Mouse (Mus musculus) left cerebral cortex, postnatal 36 days (tissue): ENCODE measurements around the gene Brd1. TPM values are rescaled to one million over a fixed set of nuclear protein-coding genes. Genes with fewer than 3 reads are reported as not detected.

Experiments
- DNase-seq, 2 experiments: peaks; one replicate each; pipeline ENCODE4 v3.0.0; 2021 to 2022; ENCODE audit warnings: low spot score in 2 of 2, mixed read lengths in 1 of 2
- intact Hi-C: fragments of 180-260 bp; cut with DNase I; formaldehyde crosslinking; loops from one replicate; pipeline ENCODE4 v1.15.1; 2025
- total RNA-seq, 2 experiments: library from RNA; stranded (reverse); gene quantifications; 2 replicates each; pipeline ENCODE4 v1.2.3; 2021

Brd1 gene
- total RNA-seq, 2 experiments from 2014 or later, result 50.7 to 55.8 TPM

- no peak for DNase-seq
- intact Hi-C loops, result no loop called here
Observed at GRCm38 (mm10) chr15:88697586-88697985, 36.4 kb downstream of the Brd1 start.

- intact Hi-C loops, result no loop called here
- no peak for DNase-seq
Observed at GRCm38 (mm10) chr15:88696055-88696454, 38.0 kb downstream of the Brd1 start.

GRCm38 (mm10) chr15:88694033-88694432 lies 40.0 kb downstream of the Brd1 start:
- DNase-seq, result no peak
- intact Hi-C loops, result no loop called here

- intact Hi-C loops, result no loop called here
- no peak for DNase-seq
Observed at GRCm38 (mm10) chr15:88692720-88693119, 41.3 kb downstream of the Brd1 start.

GRCm38 (mm10) chr15:88691129-88691528 lies 42.9 kb downstream of the Brd1 start:
- intact Hi-C loops, result no loop called here
- DNase-seq, result no peak

- no peak for DNase-seq
- intact Hi-C loops, result no loop called here
Observed at GRCm38 (mm10) chr15:88688120-88688519, 45.9 kb downstream of the Brd1 start.

- intact Hi-C loops, result no loop called here
Observed at GRCm38 (mm10) chr15:88686725-88687124, 47.3 kb downstream of the Brd1 start.

GRCm38 (mm10) chr15:88684039-88684438 lies 50.0 kb downstream of the Brd1 start:
- DNase-seq, result no peak
- intact Hi-C loops, result no loop called here

More at GRCm38 (mm10) chr15:88686725-88687124, 47.3 kb downstream of the Brd1 start:
- DNase-seq, result no peak

GRCm38 (mm10) chr15:88680931-88681330 lies 53.1 kb downstream of the Brd1 start:
- DNase-seq, result no peak
- intact Hi-C loops, result no loop called here

GRCm38 (mm10) chr15:88677568-88677967 lies 56.5 kb downstream of the Brd1 start:
- DNase-seq, result no peak
- intact Hi-C loops, result no loop called here

GRCm38 (mm10) chr15:88675998-88676397 lies 58.0 kb downstream of the Brd1 start:
- no peak for DNase-seq
- intact Hi-C loops, result no loop called here

GRCm38 (mm10) chr15:88668693-88669092 lies 65.3 kb downstream of the Brd1 start:
- DNase-seq, result no peak

GRCm38 (mm10) chr15:88667653-88668052 lies 66.4 kb downstream of the Brd1 start:
- no peak for DNase-seq
- intact Hi-C loops, result no loop called here

More at GRCm38 (mm10) chr15:88668693-88669092, 65.3 kb downstream of the Brd1 start:
- intact Hi-C loops, result no loop called here

GRCm38 (mm10) chr15:88665846-88666245 lies 68.2 kb downstream of the Brd1 start:
- no peak for DNase-seq
- intact Hi-C loops, result no loop called here

- DNase-seq, result no peak
- intact Hi-C loops, result no loop called here
Observed at GRCm38 (mm10) chr15:88663041-88663440, 71.0 kb downstream of the Brd1 start.

GRCm38 (mm10) chr15:88662111-88662850 lies 71.8 kb downstream of the Brd1 start:
- peak; percentile 33 to 41 for DNase-seq
- intact Hi-C loops, result no loop called here

- no peak for DNase-seq
- intact Hi-C loops, result no loop called here
Observed at GRCm38 (mm10) chr15:88661654-88662053, 72.4 kb downstream of the Brd1 start.

GRCm38 (mm10) chr15:88652006-88652405 lies 82.0 kb downstream of the Brd1 start:
- intact Hi-C loops, result loop anchor here (5.0 to 10.0 kb wide), 3 partner anchors 95 to 1025 kb away; no protein-coding TSS in a partner anchor

GRCm38 (mm10) chr15:88651019-88651418 lies 83.0 kb downstream of the Brd1 start:
- peak; percentile 70 to 74 for DNase-seq
- intact Hi-C loops, result loop anchor here (5.0 to 10.0 kb wide), 3 partner anchors 94 to 1024 kb away; no protein-coding TSS in a partner anchor

More at GRCm38 (mm10) chr15:88652006-88652405, 82.0 kb downstream of the Brd1 start:
- DNase-seq, result no peak
